Mouse (Mus musculus): ENCODE measurements around the gene Mid2. TPM values are rescaled to one million over a fixed set of nuclear protein-coding genes. Genes with fewer than 3 reads are reported as not detected.

Mid2 gene
- 58.9 TPM for polyA plus RNA-seq (2014; fragmentation: Illumina TruSeq; extraction: RNeasy Lipid Tissue Mini Kit (QIAGEN cat#74804))

GRCm38 (mm10) chrX:140664479-140665241 is at the start of gene Mid2:
Gene Mid2, plus strand, starts transcription at chrX:140664599.

GRCm38 (mm10) chrX:140813312-140814006 is 149.1 kb downstream of the Mid2 start, which contains the start of gene Tex13b:
Gene Tex13b, minus strand, starts transcription at chrX:140813433.

Other genes starting within 250 kb of the Mid2 start
- gene Prps1, start 208.0 kb upstream of the Mid2 start, polyA plus RNA-seq (2014; fragmentation: Illumina TruSeq; extraction: RNeasy Lipid Tissue Mini Kit (QIAGEN cat#74804)): 81.9 TPM
- gene Tsc22d3, start 63.9 kb upstream of the Mid2 start, polyA plus RNA-seq (2014; fragmentation: Illumina TruSeq; extraction: RNeasy Lipid Tissue Mini Kit (QIAGEN cat#74804)): 113 TPM
- 0.26 TPM for gene Tex13b, start 148.8 kb downstream of the Mid2 start, polyA plus RNA-seq (2014; fragmentation: Illumina TruSeq; extraction: RNeasy Lipid Tissue Mini Kit (QIAGEN cat#74804))
- gene Vsig1, start 243.0 kb downstream of the Mid2 start, polyA plus RNA-seq (2014; fragmentation: Illumina TruSeq; extraction: RNeasy Lipid Tissue Mini Kit (QIAGEN cat#74804)): not detected

Measured in ovary, adult 10 weeks (tissue).